8 mouse cellular contexts compared by ENCODE assay signal in the genomic region with DNA sequence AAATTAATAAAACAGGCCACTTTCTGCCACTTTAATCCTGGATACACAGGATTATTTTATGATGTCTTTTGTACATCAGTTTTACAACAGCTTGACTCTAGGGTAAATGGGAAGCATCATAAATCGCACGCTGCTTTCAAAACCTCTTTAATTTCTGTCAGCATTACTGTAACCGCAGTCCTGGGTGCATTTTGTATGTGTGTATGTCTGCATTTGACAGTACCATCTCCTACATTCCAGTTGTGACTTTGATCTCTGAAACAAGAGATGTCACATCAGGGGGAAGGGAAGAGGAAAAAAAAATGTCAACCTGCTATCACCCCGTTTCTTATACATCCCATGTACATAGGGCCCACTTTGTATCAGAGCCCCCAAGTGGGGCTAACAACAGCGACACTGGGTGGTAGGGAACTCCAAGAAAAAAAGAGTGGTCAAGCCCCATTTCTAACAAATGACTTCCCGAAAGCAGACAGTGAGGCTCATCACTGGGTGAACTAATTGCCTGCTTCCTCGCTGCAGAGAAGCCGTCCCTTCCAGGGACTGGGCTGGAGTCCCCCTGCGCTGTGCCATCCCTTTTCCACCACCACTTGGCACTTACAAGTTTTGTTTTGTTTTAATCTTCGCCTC. TPM values are rescaled to one million over a fixed set of nuclear protein-coding genes. Genes with fewer than 3 reads are reported as not detected.
DNase-seq lines count a peak whose midpoint lies in the region; ATAC-seq and TF ChIP-seq lines count a peak whose summit lies in the region.

No protein-coding gene starts in this region.

- H3K36me3 ChIP-seq in lung, postnatal 0 days (ENCODE audit: insufficient read depth, low read length), result no peaks in the 10 kb centered on the region
- no peaks in the 10 kb centered on the region for H3K36me3 ChIP-seq in forebrain, embryonic 14.5 days (ENCODE audit: control insufficient read depth, insufficient read depth, low read length)
- H3K36me3 ChIP-seq in limb, embryonic 10.5 days, result no peaks in the 10 kb centered on the region
- H3K36me3 ChIP-seq in stomach, embryonic 16.5 days (ENCODE audit: control insufficient read depth, insufficient read depth, low read length), result no peaks in the 10 kb centered on the region

- H3K4me1 ChIP-seq in lung, postnatal 0 days (ENCODE audit: insufficient read depth, low read depth, low read length), result 0 out of 2 replicates have a peak, but pooled peaks cover 4% of the 10 kb centered on the region
- peaks cover 13% of the 10 kb centered on the region; the same call in 1 of the 2 replicates for H3K4me1 ChIP-seq in forebrain, embryonic 14.5 days (ENCODE audit: control insufficient read depth, insufficient read depth, low read length)
- H3K4me1 ChIP-seq in limb, embryonic 10.5 days, result peaks cover 73% of the 10 kb centered on the region
- no peaks in the 10 kb centered on the region for H3K4me1 ChIP-seq in stomach, embryonic 16.5 days (ENCODE audit: control insufficient read depth, insufficient read depth, low read length)

- TF ChIP-seq EP300 in lung, postnatal 0 days (IDR thresholded peaks at IDR 0.05), result no peak

- H3K9ac ChIP-seq in lung, postnatal 0 days (replicated peaks; ENCODE audit: low read depth), result no peak overlapping the region
- no peak overlapping the region for H3K9ac ChIP-seq in forebrain, embryonic 14.5 days (ENCODE audit: low read length)
- peak overlapping the region; percentile 82 for H3K9ac ChIP-seq in stomach, embryonic 16.5 days (ENCODE audit: low read length)

- no peaks in the 10 kb centered on the region for H3K9me3 ChIP-seq in lung, postnatal 0 days (ENCODE audit: low read length)
- H3K9me3 ChIP-seq in forebrain, embryonic 14.5 days (replicated peaks; ENCODE audit: control insufficient read depth, low read length), result no peaks in the 10 kb centered on the region
- no peaks in the 10 kb centered on the region for H3K9me3 ChIP-seq in limb, embryonic 10.5 days (replicated peaks)
- no peaks in the 10 kb centered on the region for H3K9me3 ChIP-seq in stomach, embryonic 16.5 days (replicated peaks; ENCODE audit: control insufficient read depth, low read length)

- 18% methylated on average over 10 of the region's 10 CpGs for WGBS in lung, postnatal 0 days
- WGBS in forebrain, embryonic 14.5 days, result 19% methylated on average over 10 of the region's 10 CpGs
- 13% methylated on average over 10 of the region's 10 CpGs for WGBS in limb, embryonic 10.5 days
- WGBS in stomach, embryonic 16.5 days, result 11% methylated on average over 10 of the region's 10 CpGs

- H3K4me3 ChIP-seq in lung, postnatal 0 days (ENCODE audit: low read depth, low read length), result peak overlapping the region; percentile 63; the same call in 1 of the 2 replicates
- H3K4me3 ChIP-seq in forebrain, embryonic 14.5 days (ENCODE audit: low read depth, low read length), result peak overlapping the region; percentile 61
- peak overlapping the region; percentile 86 for H3K4me3 ChIP-seq in limb, embryonic 10.5 days
- H3K4me3 ChIP-seq in stomach, embryonic 16.5 days (replicated peaks; ENCODE audit: low read length), result peak overlapping the region; percentile 74

- peak overlapping the region; percentile 87 for H3K4me2 ChIP-seq in lung, postnatal 0 days (replicated peaks; ENCODE audit: low read depth, low read length)
- H3K4me2 ChIP-seq in forebrain, embryonic 14.5 days (ENCODE audit: low read length), result peak overlapping the region; percentile 99
- peak overlapping the region; percentile 82 for H3K4me2 ChIP-seq in stomach, embryonic 16.5 days (ENCODE audit: low read depth, low read length)

- H3K27me3 ChIP-seq in lung, postnatal 0 days (replicated peaks; ENCODE audit: insufficient read depth, low read length), result peaks cover 24% of the 10 kb centered on the region
- H3K27me3 ChIP-seq in forebrain, embryonic 14.5 days (replicated peaks; ENCODE audit: control insufficient read depth, insufficient read depth, low read length), result peaks cover 58% of the 10 kb centered on the region
- H3K27me3 ChIP-seq in limb, embryonic 10.5 days (ENCODE audit: low read depth, poor library complexity, severe bottlenecking), result peaks cover 18% of the 10 kb centered on the region
- H3K27me3 ChIP-seq in stomach, embryonic 16.5 days (ENCODE audit: control insufficient read depth, insufficient read depth, low read length), result no peaks in the 10 kb centered on the region; the same call in 1 of the 2 replicates

- no peak for DNase-seq in lung, postnatal 0 days (ENCODE audit: low spot score)
- no peak for DNase-seq in lung, postnatal 4 days
- DNase-seq in forebrain, embryonic 14.5 days (ENCODE audit: low spot score), result peak; percentile 12
- no peak for DNase-seq in limb, embryonic 10.5 days (ENCODE audit: low spot score)
- DNase-seq in right cerebral cortex, postnatal 10 days (ENCODE audit: low spot score in 2 of 2), result no peak
- DNase-seq in ovary, adult 18-20 months (ENCODE audit: low spot score), result no peak
- no peak for DNase-seq in spleen, postnatal 10 days (ENCODE audit: low spot score in 2 of 2)

- no peak for ATAC-seq in lung, postnatal 0 days
- ATAC-seq in forebrain, embryonic 14.5 days, result no peak
- no peak for ATAC-seq in stomach, embryonic 16.5 days (ENCODE audit: insufficient read depth, low FRiP score)

- no peak for TF ChIP-seq CTCF in lung, postnatal 0 days (IDR thresholded peaks at IDR 0.05)

- H3K27ac ChIP-seq in lung, postnatal 0 days (ENCODE audit: low read length), result no peak overlapping the region
- H3K27ac ChIP-seq in forebrain, embryonic 14.5 days (ENCODE audit: low read depth, low read length), result no peak overlapping the region
- H3K27ac ChIP-seq in limb, embryonic 10.5 days, result peak overlapping the region; percentile 94
- H3K27ac ChIP-seq in stomach, embryonic 16.5 days (ENCODE audit: low read length), result peak overlapping the region; percentile 94

RNA-seq across cellular contexts. Expression of a gene that starts 1.3 kb away (rescaled TPM):
- 1.9 and 2.9 TPM in 2 replicates for polyA plus RNA-seq in lung, postnatal 0 days (2015; fragmentation: Nextera tagmentation; extraction: Ambion mirVana)
- polyA plus RNA-seq in forebrain, embryonic 14.5 days (2014; fragmentation: Nextera tagmentation; extraction: Ambion mirVana), result 1.9 and 2.0 TPM in 2 replicates
- polyA plus RNA-seq in limb, embryonic 10.5 days (2016; fragmentation: Nextera tagmentation; extraction: Ambion mirVana), result 7.1 and 11.8 TPM in 2 replicates
- polyA plus RNA-seq in stomach, embryonic 16.5 days (2015; fragmentation: Nextera tagmentation; extraction: Ambion mirVana), result 17.2 and 18.5 TPM in 2 replicates

Comparison
In these comparisons a context has a peak if more than half of its experiments do, and no peak if none do; other contexts are left out.
1. H3K27ac ChIP-seq: peak in limb, embryonic 10.5 days (single experiment) and stomach, embryonic 16.5 days (single experiment); none in lung, postnatal 0 days (single experiment) and forebrain, embryonic 14.5 days (single experiment).
2. Peak in every context shown above with its lines, with median percentiles within 50 percentile points of each other: H3K4me2 ChIP-seq and H3K4me3 ChIP-seq.